Comparison of ENCODE assay signal across 15 mouse cellular contexts in genomic region chr6:13021245-13022100, GRCm38 (mm10). TPM values are rescaled to one million over a fixed set of nuclear protein-coding genes. Genes with fewer than 3 reads are reported as not detected.
DNase-seq lines count a peak whose midpoint lies in the region; ATAC-seq lines count a peak whose summit lies in the region.
"Had no signal": no experiment of that assay in that cellular context is flagged by ENCODE, and none has a peak within 500 bp of the region (broad histone marks: within the 10 kb centered on the region; RNA-seq: fewer than 3 reads in every experiment).

No protein-coding gene starts in this region.

- H3K4me1 ChIP-seq in forebrain, embryonic 11.5 days (replicated peaks; ENCODE audit: control insufficient read depth, insufficient read depth, low read length) = no peaks in the 10 kb centered on the region
- H3K4me1 ChIP-seq in forebrain, embryonic 15.5 days = no peaks in the 10 kb centered on the region
- H3K4me1 ChIP-seq: embryonic facial prominence, embryonic 15.5 days; limb, embryonic 15.5 days; lung, embryonic 15.5 days had no signal

- H3K27ac ChIP-seq in forebrain, embryonic 11.5 days (ENCODE audit: low read depth, low read length) = no peak overlapping the region
- no peak overlapping the region for H3K27ac ChIP-seq in forebrain, embryonic 15.5 days (replicated peaks)
- H3K27ac ChIP-seq: embryonic facial prominence, embryonic 15.5 days; kidney, postnatal 0 days; limb, embryonic 15.5 days; lung, embryonic 15.5 days had no signal

- H3K4me2 ChIP-seq in forebrain, embryonic 11.5 days (ENCODE audit: low read depth, low read length, severe bottlenecking) = no peak overlapping the region
- no peak overlapping the region for H3K4me2 ChIP-seq in forebrain, embryonic 15.5 days (replicated peaks)
- H3K4me2 ChIP-seq: embryonic facial prominence, embryonic 15.5 days; limb, embryonic 15.5 days; lung, embryonic 15.5 days had no signal

- H3K27me3 ChIP-seq in forebrain, embryonic 11.5 days (ENCODE audit: control insufficient read depth, insufficient read depth, low read length) = no peaks in the 10 kb centered on the region
- H3K27me3 ChIP-seq in forebrain, embryonic 15.5 days = no peaks in the 10 kb centered on the region
- H3K27me3 ChIP-seq: embryonic facial prominence, embryonic 15.5 days; limb, embryonic 15.5 days; lung, embryonic 15.5 days had no signal

- H3K36me3 ChIP-seq in forebrain, embryonic 11.5 days (ENCODE audit: control insufficient read depth, insufficient read depth, low read length) = no peaks in the 10 kb centered on the region
- H3K36me3 ChIP-seq in forebrain, embryonic 15.5 days = no peaks in the 10 kb centered on the region
- H3K36me3 ChIP-seq: embryonic facial prominence, embryonic 15.5 days; G1E; limb, embryonic 15.5 days; lung, embryonic 15.5 days had no signal

- no peak for DNase-seq in forebrain, embryonic 11.5 days (ENCODE audit: low spot score)
- DNase-seq in 3134 (ENCODE audit: extremely low read depth, insufficient read length, low spot score) = peak; percentile 7
- DNase-seq in embryo, embryonic 10 days (ENCODE audit: low spot score) = peak; percentile 59
- no peak for DNase-seq in ovary, postnatal 10 days (ENCODE audit: low spot score)
- no peak for DNase-seq in natural killer cell, adult 2 months (ENCODE audit: low spot score in 2 of 2)
- DNase-seq in spleen, postnatal 10 days (ENCODE audit: low spot score in 2 of 2) = no peak
- DNase-seq: B cell, adult 2 months; cerebellum, postnatal 10 days had no signal

- ATAC-seq in forebrain, embryonic 11.5 days (replicated peaks; ENCODE audit: low FRiP score) = peak; percentile 49; the same call in 1 of the 2 replicates
- ATAC-seq in forebrain, embryonic 15.5 days (replicated peaks) = no peak
- ATAC-seq in inflammation-experienced regulatory T-cells, adult 6 months = peak; percentile 35

- H3K4me3 ChIP-seq in forebrain, embryonic 11.5 days (ENCODE audit: low read depth, low read length) = no peak overlapping the region
- no peak overlapping the region for H3K4me3 ChIP-seq in forebrain, embryonic 15.5 days
- H3K4me3 ChIP-seq: embryonic facial prominence, embryonic 15.5 days; limb, embryonic 15.5 days; lung, embryonic 15.5 days had no signal

- WGBS in forebrain, embryonic 11.5 days = 53% methylated on average over 5 of the region's 5 CpGs
- 41% methylated on average over 5 of the region's 5 CpGs for WGBS in forebrain, embryonic 15.5 days

- H3K9ac ChIP-seq in forebrain, embryonic 11.5 days (ENCODE audit: low read length) = no peak overlapping the region
- H3K9ac ChIP-seq in forebrain, embryonic 15.5 days (replicated peaks) = no peak overlapping the region
- H3K9ac ChIP-seq: embryonic facial prominence, embryonic 15.5 days; limb, embryonic 15.5 days; lung, embryonic 15.5 days had no signal

- H3K9me3 ChIP-seq in forebrain, embryonic 11.5 days (ENCODE audit: control insufficient read depth, low read length) = no peaks in the 10 kb centered on the region
- H3K9me3 ChIP-seq in forebrain, embryonic 15.5 days = no peaks in the 10 kb centered on the region
- H3K9me3 ChIP-seq: embryonic facial prominence, embryonic 15.5 days; G1E; limb, embryonic 15.5 days; lung, embryonic 15.5 days had no signal

RNA-seq across cellular contexts. Expression of gene Tmem106b, which starts 48.1 kb away (rescaled TPM):
- 23.8 and 27.2 TPM in 2 replicates for polyA plus RNA-seq in forebrain, embryonic 11.5 days (2014; fragmentation: Nextera tagmentation; extraction: Ambion mirVana)
- 28.0 and 30.0 TPM in 2 replicates for polyA plus RNA-seq in forebrain, embryonic 15.5 days (2015; fragmentation: Nextera tagmentation; extraction: Ambion mirVana)
- polyA plus RNA-seq in inflammation-experienced regulatory T-cells, adult 6 months (2017; shearing (Covaris generic)) = 10 to 100 TPM; 31.6 to 38.1 (median 37.0) TPM

Comparison
In these comparisons a context has a peak if more than half of its experiments do, and no peak if none do; other contexts are left out.
1. DNase-seq: peak in 3134 (single experiment) and embryo, embryonic 10 days (single experiment); none in forebrain, embryonic 11.5 days (single experiment), ovary, postnatal 10 days (single experiment), natural killer cell, adult 2 months (0 of 2) and spleen, postnatal 10 days (0 of 2).